Mouse (Mus musculus): ENCODE measurements around the gene 2700049A03Rik. TPM values are rescaled to one million over a fixed set of nuclear protein-coding genes. Genes with fewer than 3 reads are reported as not detected.
"Not testable (repeated sequence)": the region's sequence is repeated elsewhere in the genome, so short reads cannot be mapped to it uniquely, and the experiment has no call there.

2700049A03Rik gene
- 6.5 and 6.8 TPM in 2 replicates for polyA plus RNA-seq (2012; ENCODE audit: insufficient read depth, insufficient read length, missing spikeins)

- TF ChIP-seq CTCF (IDR thresholded peaks at IDR 0.05; ENCODE audit: low read depth, low read length) (no peak), POLR2A (IDR thresholded peaks at IDR 0.05; ENCODE audit: borderline replicate concordance, low read depth, low read length) (no peak)
- Histone ChIP-seq H3K4me3 (ENCODE audit: insufficient read depth, low read length) (peak within 1 kb of the TSS; percentile 100), H3K27ac (ENCODE audit: insufficient read depth, low read depth, low read length) (peak within 1 kb of the TSS; percentile 70), H3K4me1 (ENCODE audit: control insufficient read depth, insufficient read depth, low read length) (peaks cover 8% of the 10 kb centered on the region)
Measured at GRCm38 (mm10) chr12:71136130-71136973, at the start of gene 2700049A03Rik, which contains the start of gene Timm9. Gene 2700049A03Rik, plus strand, starts transcription at chr12:71136848. Gene Timm9, minus strand, starts transcription at chr12:71136684.

GRCm38 (mm10) chr12:71104275-71104674 lies 32.4 kb upstream of the 2700049A03Rik start:
- H3K27ac ChIP-seq (ENCODE audit: insufficient read depth, low read depth, low read length); H3K4me3 ChIP-seq (ENCODE audit: insufficient read depth, low read length); H3K4me1 ChIP-seq (ENCODE audit: control insufficient read depth, insufficient read depth, low read length): not testable (repeated sequence)

- Histone ChIP-seq H3K27ac (ENCODE audit: insufficient read depth, low read depth, low read length) (no peak overlapping the region), H3K4me1 (ENCODE audit: control insufficient read depth, insufficient read depth, low read length) (no peaks in the 10 kb centered on the region), H3K4me3 (ENCODE audit: insufficient read depth, low read length) (no peak overlapping the region)
- TF ChIP-seq POLR2A (IDR thresholded peaks at IDR 0.05; ENCODE audit: borderline replicate concordance, low read depth, low read length) (no peak), CTCF (IDR thresholded peaks at IDR 0.05; ENCODE audit: low read depth, low read length) (no peak)
Measured at GRCm38 (mm10) chr12:71107216-71107771, 29.4 kb upstream of the 2700049A03Rik start.

- peaks cover 9% of the 10 kb centered on the region for H3K4me1 ChIP-seq (ENCODE audit: control insufficient read depth, insufficient read depth, low read length)
- no peak within 1 kb of the TSS for H3K27ac ChIP-seq (ENCODE audit: insufficient read depth, low read depth, low read length)
- H3K4me3 ChIP-seq (ENCODE audit: insufficient read depth, low read length): no peak within 1 kb of the TSS
- TF ChIP-seq CTCF (IDR thresholded peaks at IDR 0.05; ENCODE audit: low read depth, low read length): no peak
- no peak for TF ChIP-seq POLR2A (IDR thresholded peaks at IDR 0.05; ENCODE audit: borderline replicate concordance, low read depth, low read length)
Measured at GRCm38 (mm10) chr12:71111331-71111730, 25.3 kb upstream of the 2700049A03Rik start, which contains the start of gene Tomm20l. Gene Tomm20l, plus strand, starts transcription at chr12:71111428.

- Histone ChIP-seq H3K4me1 (ENCODE audit: control insufficient read depth, insufficient read depth, low read length) (peaks cover 14% of the 10 kb centered on the region), H3K4me3 (ENCODE audit: insufficient read depth, low read length) (no peak overlapping the region), H3K27ac (ENCODE audit: insufficient read depth, low read depth, low read length) (no peak overlapping the region)
- no peak for TF ChIP-seq POLR2A (IDR thresholded peaks at IDR 0.05; ENCODE audit: borderline replicate concordance, low read depth, low read length)
- no peak for TF ChIP-seq CTCF (IDR thresholded peaks at IDR 0.05; ENCODE audit: low read depth, low read length)
Measured at GRCm38 (mm10) chr12:71113074-71113473, 23.6 kb upstream of the 2700049A03Rik start.

GRCm38 (mm10) chr12:71113675-71114288 lies 22.9 kb upstream of the 2700049A03Rik start:
- TF ChIP-seq POLR2A (IDR thresholded peaks at IDR 0.05; ENCODE audit: borderline replicate concordance, low read depth, low read length) (no peak), CTCF (IDR thresholded peaks at IDR 0.05; ENCODE audit: low read depth, low read length) (no peak)
- peak overlapping the region; percentile 29 for H3K4me3 ChIP-seq (ENCODE audit: insufficient read depth, low read length)
- no peak overlapping the region for H3K27ac ChIP-seq (ENCODE audit: insufficient read depth, low read depth, low read length)
- H3K4me1 ChIP-seq (ENCODE audit: control insufficient read depth, insufficient read depth, low read length): peaks cover 14% of the 10 kb centered on the region

GRCm38 (mm10) chr12:71116411-71116810 lies 20.2 kb upstream of the 2700049A03Rik start:
- H3K4me3 ChIP-seq (ENCODE audit: insufficient read depth, low read length): no peak overlapping the region
- no peak overlapping the region for H3K27ac ChIP-seq (ENCODE audit: insufficient read depth, low read depth, low read length)
- H3K4me1 ChIP-seq (ENCODE audit: control insufficient read depth, insufficient read depth, low read length): peaks cover 14% of the 10 kb centered on the region
- TF ChIP-seq CTCF (IDR thresholded peaks at IDR 0.05; ENCODE audit: low read depth, low read length) (no peak), POLR2A (IDR thresholded peaks at IDR 0.05; ENCODE audit: borderline replicate concordance, low read depth, low read length) (no peak)

- H3K4me3 ChIP-seq (ENCODE audit: insufficient read depth, low read length): no peak overlapping the region
- TF ChIP-seq CTCF (IDR thresholded peaks at IDR 0.05; ENCODE audit: low read depth, low read length): no peak
- no peak for TF ChIP-seq POLR2A (IDR thresholded peaks at IDR 0.05; ENCODE audit: borderline replicate concordance, low read depth, low read length)
- H3K4me1 ChIP-seq (ENCODE audit: control insufficient read depth, insufficient read depth, low read length): no peaks in the 10 kb centered on the region
- H3K27ac ChIP-seq (ENCODE audit: insufficient read depth, low read depth, low read length): no peak overlapping the region
Measured at GRCm38 (mm10) chr12:71122731-71123130, 13.9 kb upstream of the 2700049A03Rik start.

GRCm38 (mm10) chr12:71123286-71123685 lies 13.4 kb upstream of the 2700049A03Rik start:
- Histone ChIP-seq H3K27ac (ENCODE audit: insufficient read depth, low read depth, low read length) (no peak overlapping the region), H3K4me3 (ENCODE audit: insufficient read depth, low read length) (no peak overlapping the region), H3K4me1 (ENCODE audit: control insufficient read depth, insufficient read depth, low read length) (no peaks in the 10 kb centered on the region)
- no peak for TF ChIP-seq POLR2A (IDR thresholded peaks at IDR 0.05; ENCODE audit: borderline replicate concordance, low read depth, low read length)
- no peak for TF ChIP-seq CTCF (IDR thresholded peaks at IDR 0.05; ENCODE audit: low read depth, low read length)

GRCm38 (mm10) chr12:71135581-71135980 lies 1.1 kb upstream of the 2700049A03Rik start:
- H3K4me3 ChIP-seq (ENCODE audit: insufficient read depth, low read length): peak overlapping the region; percentile 41
- H3K27ac ChIP-seq (ENCODE audit: insufficient read depth, low read depth, low read length): no peak overlapping the region
- H3K4me1 ChIP-seq (ENCODE audit: control insufficient read depth, insufficient read depth, low read length): peaks cover 8% of the 10 kb centered on the region
- no peak for TF ChIP-seq POLR2A (IDR thresholded peaks at IDR 0.05; ENCODE audit: borderline replicate concordance, low read depth, low read length)
- no peak for TF ChIP-seq CTCF (IDR thresholded peaks at IDR 0.05; ENCODE audit: low read depth, low read length)

All from bone marrow macrophage, adult 2 months (primary cell).